Mouse (Mus musculus) limb, embryonic 14.5 days (tissue): Measurements from ENCODE around the gene Wdr63. TPM values are rescaled to one million over a fixed set of nuclear protein-coding genes. Genes with fewer than 3 reads are reported as not detected.

Source experiments
- ATAC-seq: fragments of 200-750 bp; cut with Nextera tagmentation; 2 replicates; pipeline ENCODE4 v1.8.0; 2017; ENCODE audit warnings: low read depth, moderate number of reproducible peaks, moderate TSS enrichment; ENCODE audit not compliant: low FRiP score
- DNase-seq: peaks from one replicate; pipeline ENCODE4 v3.0.0-alpha.2; 2015; ENCODE audit warnings: low spot score
- H3K27ac ChIP-seq: fragments of 300-500 bp; sonication (generic); replicated peaks from 2 replicates; pipeline ENCODE4 v1.5.1; 2014; ENCODE audit warnings: low read depth, mild to moderate bottlenecking, low read length, moderate library complexity, mixed read lengths
- H3K27me3 ChIP-seq: fragments of 300-500 bp; sonication (generic); 2 replicates; pipeline ENCODE4 v1.6.1; 2014; ENCODE audit warnings: low read length, mixed read lengths; ENCODE audit not compliant: control insufficient read depth, insufficient read depth
- H3K36me3 ChIP-seq: fragments of 300-500 bp; sonication (generic); 2 replicates; pipeline ENCODE4 v1.6.1; 2014; ENCODE audit warnings: mild to moderate bottlenecking, low read length, moderate library complexity, mixed read lengths; ENCODE audit not compliant: control insufficient read depth, insufficient read depth
- H3K4me1 ChIP-seq: fragments of 300-500 bp; sonication (generic); 2 replicates; pipeline ENCODE4 v1.6.1; 2014; ENCODE audit warnings: antibody characterized with exemption, low read length, mixed read lengths; ENCODE audit not compliant: control insufficient read depth, insufficient read depth
- H3K4me2 ChIP-seq: fragments of 300-500 bp; sonication (generic); replicated peaks from 2 replicates; pipeline ENCODE4 v1.6.1; 2014; ENCODE audit warnings: low read depth, mild to moderate bottlenecking, low read length, moderate library complexity; ENCODE audit not compliant: severe bottlenecking
- H3K4me3 ChIP-seq: fragments of 300-500 bp; sonication (generic); replicated peaks from 2 replicates; pipeline ENCODE4 v1.5.1; 2014; ENCODE audit warnings: low read length
- H3K9ac ChIP-seq: fragments of 300-500 bp; sonication (generic); 2 replicates; pipeline ENCODE4 v1.6.1; 2014; ENCODE audit warnings: mild to moderate bottlenecking, low read depth, low read length, moderate library complexity; ENCODE audit not compliant: severe bottlenecking
- H3K9me3 ChIP-seq: fragments of 300-500 bp; sonication (generic); 2 replicates; pipeline ENCODE4 v1.6.1; 2016; ENCODE audit warnings: low read length; ENCODE audit not compliant: control insufficient read depth
- POLR2A ChIP-seq: fragments of 200-500 bp; IDR thresholded peaks from 2 replicates; pipeline ENCODE4 v1.8.0; 2012; ENCODE audit warnings: inconsistent platforms, mild to moderate bottlenecking, moderate library complexity, borderline replicate concordance; ENCODE audit not compliant: insufficient read depth, insufficient read length; ENCODE audit errors: extremely low read depth
- WGBS: fragments of 180-500 bp; shearing (Covaris S2); extraction: QIAGEN DNeasy Blood & Tissue Kit; methylation state at CpG from one replicate; pipeline ENCODE4 v1.1.7; 2014; 5-methylcytosine and 5-hydroxymethylcytosine counted together
- polyA plus RNA-seq, 2 experiments: library from polyadenylated mRNA; depleted of rRNA in 1 of 2; stranded (reverse) in 1 of 2; unstranded in 1 of 2; fragments of >200 nt; fragmentation: Nextera tagmentation in 1 of 2; extraction: Ambion mirVana in 1 of 2; gene quantifications; 2 replicates each; pipeline versions ENCODE4 v1.2.1 to v1.2.3; 2012 to 2014

The Wdr63 gene
- polyA plus RNA-seq, 2 experiments = 0.20 TPM; not detected in 1

DNA sequence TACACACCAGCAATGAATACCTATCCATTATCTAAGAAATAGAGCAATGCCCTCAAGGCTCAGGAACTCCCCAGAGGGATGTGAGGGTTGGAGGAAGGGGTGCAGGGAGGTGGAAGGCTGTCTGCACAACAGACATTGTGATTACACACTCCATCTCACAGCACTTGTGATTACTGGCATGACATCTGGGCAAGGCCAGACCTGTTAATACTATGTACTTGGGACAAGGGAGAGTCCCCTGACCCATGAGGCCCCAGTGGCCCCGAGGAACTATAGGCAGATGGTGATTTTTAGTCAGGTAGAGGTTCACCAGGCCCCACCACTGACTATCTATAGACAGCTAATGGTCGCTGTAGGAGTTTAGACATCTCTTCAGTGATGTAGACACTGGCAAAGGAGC is 54.1 kb downstream of the Wdr63 start:
- H3K27ac ChIP-seq = no peak overlapping the region
- no peak overlapping the region for H3K4me2 ChIP-seq
- ATAC-seq = no peak
- no peak overlapping the region for H3K4me3 ChIP-seq
- peaks cover 4% of the 10 kb centered on the region for H3K4me1 ChIP-seq
- H3K9ac ChIP-seq = no peak overlapping the region
- no peaks in the 10 kb centered on the region for H3K36me3 ChIP-seq
- no peak for TF ChIP-seq POLR2A
- WGBS = 75% methylated on average over 2 of the region's 2 CpGs
- no peaks in the 10 kb centered on the region for H3K27me3 ChIP-seq
- no peak for DNase-seq
- H3K9me3 ChIP-seq = no peaks in the 10 kb centered on the region

- no peak for TF ChIP-seq POLR2A
- no peaks in the 10 kb centered on the region for H3K9me3 ChIP-seq
- WGBS = 70% methylated on average over 6 of the region's 6 CpGs
Observed at GRCm38 (mm10) chr3:146053082-146053814, 54.7 kb downstream of the Wdr63 start.

DNA sequence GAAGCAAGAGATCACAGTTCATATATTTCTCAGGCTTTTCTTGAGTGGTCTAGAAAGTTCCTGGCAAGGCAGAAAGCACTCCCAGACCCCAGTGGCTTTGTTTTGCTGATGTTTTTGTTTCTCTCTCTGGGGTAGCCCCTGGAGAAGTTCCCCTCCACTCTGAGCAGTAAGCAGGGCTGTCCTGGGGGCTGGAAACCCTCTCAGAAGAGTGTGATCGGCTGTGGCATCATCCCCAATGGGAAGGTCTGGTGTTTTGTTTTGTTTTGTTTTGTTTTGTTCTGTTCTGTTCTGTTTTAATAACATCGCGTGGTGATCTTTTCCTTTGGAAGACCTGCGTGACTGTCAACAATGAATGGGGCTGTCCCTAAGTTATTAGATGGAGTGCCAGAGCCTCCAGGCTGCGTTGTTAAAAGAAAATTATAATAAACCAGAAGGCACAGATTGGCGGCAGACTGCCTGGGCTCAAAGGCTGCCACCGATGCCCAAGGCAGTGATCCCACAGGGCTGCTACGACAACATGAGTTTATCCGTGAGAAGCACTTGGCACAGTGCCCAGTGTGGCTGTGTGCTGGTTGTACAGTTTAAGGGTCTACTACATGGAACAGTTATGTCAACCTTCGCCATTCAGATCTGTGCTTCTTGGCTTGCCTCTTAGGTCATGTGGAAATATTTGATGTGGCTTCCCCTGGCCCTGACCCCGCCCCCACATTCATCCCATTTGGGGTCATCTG is 56.5 kb downstream of the Wdr63 start:
- TF ChIP-seq POLR2A = no peak
- Histone ChIP-seq H3K27me3 (no peaks in the 10 kb centered on the region), H3K9ac (no peak overlapping the region), H3K4me3 (no peak overlapping the region), H3K4me2 (no peak overlapping the region), H3K4me1 (peaks cover 14% of the 10 kb centered on the region), H3K27ac (no peak overlapping the region), H3K36me3 (no peaks in the 10 kb centered on the region), H3K9me3 (no peaks in the 10 kb centered on the region)
- WGBS = 38% methylated on average over 11 of the region's 11 CpGs
- ATAC-seq (no peak), DNase-seq (peak; percentile 68)

More at GRCm38 (mm10) chr3:146053082-146053814, 54.7 kb downstream of the Wdr63 start:
- H3K4me3 ChIP-seq = no peak overlapping the region
- H3K4me2 ChIP-seq = no peak overlapping the region
- peaks cover 5% of the 10 kb centered on the region for H3K4me1 ChIP-seq
- DNase-seq (no peak), ATAC-seq (no peak)
- H3K27ac ChIP-seq = no peak overlapping the region
- no peak overlapping the region for H3K9ac ChIP-seq
- H3K36me3 ChIP-seq = no peaks in the 10 kb centered on the region
- H3K27me3 ChIP-seq = no peaks in the 10 kb centered on the region

- H3K27ac ChIP-seq = no peak overlapping the region
- H3K36me3 ChIP-seq = no peaks in the 10 kb centered on the region
- ATAC-seq = no peak
- no peak overlapping the region for H3K4me3 ChIP-seq
- no peak overlapping the region for H3K4me2 ChIP-seq
- no peak for TF ChIP-seq POLR2A
- WGBS = 86% methylated on average over 5 of the region's 5 CpGs
- no peak for DNase-seq
- H3K27me3 ChIP-seq = no peaks in the 10 kb centered on the region
- no peak overlapping the region for H3K9ac ChIP-seq
- H3K4me1 ChIP-seq = peaks cover 14% of the 10 kb centered on the region
- no peaks in the 10 kb centered on the region for H3K9me3 ChIP-seq
Observed at GRCm38 (mm10) chr3:146049951-146050350, 58.0 kb downstream of the Wdr63 start.

DNA sequence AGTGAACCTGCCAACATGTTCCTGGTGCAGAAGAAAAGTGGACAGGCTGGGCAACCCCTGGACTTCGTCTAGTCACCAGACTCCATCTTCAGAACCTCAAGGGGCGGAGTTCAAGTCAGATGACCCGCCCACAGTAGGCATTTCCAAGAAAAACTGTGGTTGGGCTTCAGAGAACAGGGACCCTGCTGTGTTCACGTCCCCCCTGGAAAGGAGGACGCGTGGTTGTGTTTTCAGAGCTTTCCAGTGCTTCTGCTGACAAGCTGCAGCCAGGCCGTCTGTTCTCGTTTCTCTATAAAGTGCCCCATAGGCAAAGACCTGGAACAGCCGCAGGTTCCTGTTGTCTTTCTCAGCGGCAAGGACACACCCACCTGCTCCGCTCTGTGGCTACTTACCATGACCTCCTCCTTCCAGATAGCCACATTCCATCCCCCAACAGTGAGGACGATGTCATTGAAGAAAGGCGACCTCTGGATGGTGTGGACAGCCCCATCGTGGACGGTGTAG is 60.2 kb downstream of the Wdr63 start:
- 0 out of 2 replicates have a peak overlapping the region, but pooled peaks have one; percentile 15 for H3K4me2 ChIP-seq
- no peaks in the 10 kb centered on the region for H3K27me3 ChIP-seq
- TF ChIP-seq POLR2A = no peak
- DNase-seq (peak; percentile 51), ATAC-seq (no peak; the same call in 1 of the 2 replicates)
- no peaks in the 10 kb centered on the region for H3K36me3 ChIP-seq
- H3K4me3 ChIP-seq = no peak overlapping the region
- no peak overlapping the region for H3K9ac ChIP-seq
- 20% methylated on average over 15 of the region's 15 CpGs for WGBS
- H3K27ac ChIP-seq = no peak overlapping the region
- H3K9me3 ChIP-seq = no peaks in the 10 kb centered on the region
- H3K4me1 ChIP-seq = peaks cover 14% of the 10 kb centered on the region
